Mouse (Mus musculus) layer of hippocampus, adult 9-10 months (tissue): ENCODE data around the gene Gm47189.
"Not testable (repeated sequence)": the region's sequence is repeated elsewhere in the genome, so short reads cannot be mapped to it uniquely, and the experiment has no call there.

Experiments used
- DNase-seq: peaks from one replicate; pipeline ENCODE4 v3.0.0; 2022; ENCODE audit warnings: low spot score

The Gm47189 gene

GRCm38 (mm10) chr14:41772341-41772740, at the start of gene Gm47189:
Gene Gm47189, minus strand, starts transcription at chr14:41772441.
- not testable (repeated sequence) for DNase-seq

GRCm38 (mm10) chr14:41755931-41756330, 16.3 kb downstream of the Gm47189 start:
- not testable (repeated sequence) for DNase-seq

GRCm38 (mm10) chr14:41750514-41750913, 21.7 kb downstream of the Gm47189 start, which contains the start of gene Gm7929:
Gene Gm7929, minus strand, starts transcription at chr14:41750614.
- DNase-seq = not testable (repeated sequence)

GRCm38 (mm10) chr14:41723437-41723836, 48.8 kb downstream of the Gm47189 start:
- DNase-seq = not testable (repeated sequence)

- DNase-seq = not testable (repeated sequence)
Measured at GRCm38 (mm10) chr14:41717180-41717579, 55.1 kb downstream of the Gm47189 start.
